ENCODE assay signal across 18 mouse cellular contexts in the genomic region with DNA sequence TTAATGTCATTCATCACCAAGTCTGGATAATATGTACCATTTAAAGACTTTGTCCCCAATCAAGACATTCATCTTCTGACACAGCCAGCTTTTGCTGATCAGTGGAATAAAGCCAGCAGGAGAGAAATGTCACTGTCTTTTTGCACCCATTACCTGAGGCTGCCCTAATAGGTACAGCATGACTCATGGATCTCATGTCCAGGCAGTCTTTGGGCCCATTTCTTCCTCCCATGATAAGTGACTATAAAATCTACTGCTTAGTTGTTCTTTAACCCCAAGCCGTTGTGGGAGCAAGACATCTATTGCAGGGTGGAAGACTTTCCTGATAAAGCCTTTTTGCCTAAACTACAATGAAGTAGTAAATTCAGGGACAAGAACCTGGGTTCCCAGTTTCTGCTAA.
"Had no signal": no experiment of that assay in that cellular context is flagged by ENCODE, and none has a peak within 500 bp of the region (broad histone marks: within the 10 kb centered on the region; RNA-seq: fewer than 3 reads in every experiment).

No protein-coding gene starts in this region.

- ATAC-seq: liver, postnatal 0 days; lung, postnatal 0 days; midbrain, embryonic 16.5 days had no signal

- H3K4me3 ChIP-seq: liver, embryonic 15.5 days; lung, embryonic 15.5 days; megakaryocyte, embryonic 14.5 days; midbrain, embryonic 12.5 days; neural tube, embryonic 12.5 days had no signal

- H3K36me3 ChIP-seq: liver, embryonic 15.5 days; lung, embryonic 15.5 days; midbrain, embryonic 12.5 days; neural tube, embryonic 12.5 days had no signal

- H3K9ac ChIP-seq: liver, embryonic 15.5 days; liver, postnatal 0 days; lung, embryonic 15.5 days; midbrain, embryonic 12.5 days; neural tube, embryonic 12.5 days had no signal

- H3K27me3 ChIP-seq: liver, embryonic 15.5 days; lung, embryonic 15.5 days; megakaryocyte, embryonic 14.5 days; midbrain, embryonic 12.5 days; neural tube, embryonic 12.5 days had no signal

- H3K4me2 ChIP-seq: liver, embryonic 15.5 days; lung, embryonic 15.5 days; midbrain, embryonic 12.5 days; neural tube, embryonic 12.5 days had no signal

- H3K27ac ChIP-seq: liver, embryonic 15.5 days; lung, embryonic 15.5 days; macrophage; midbrain, embryonic 12.5 days; neural tube, embryonic 12.5 days had no signal

- H3K4me1 ChIP-seq: liver, embryonic 15.5 days; lung, embryonic 15.5 days; midbrain, embryonic 12.5 days; neural tube, embryonic 12.5 days had no signal

- DNase-seq: liver, postnatal 0 days; lung, adult 2 months; lung, postnatal 14 days; lung, postnatal 36 days; midbrain, embryonic 14.5 days; right cerebral cortex, postnatal 14 days; spleen, adult 18-20 months; thymus, adult 18-20 months; thymus, postnatal 25 days; thymus, postnatal 4 days had no signal

- H3K9me3 ChIP-seq: liver, embryonic 15.5 days; lung, embryonic 15.5 days; megakaryocyte, embryonic 14.5 days; midbrain, embryonic 12.5 days; neural tube, embryonic 12.5 days had no signal
